Mouse (Mus musculus) T-helper 1 cell (primary cell): ENCODE results near the gene Myo16.

Experiments used
- in situ Hi-C: fragments of 300-600 bp; cut with MboI, MseI; formaldehyde crosslinking; loops from one replicate; pipeline ENCODE4 v1.15.1; 2025; ENCODE audit warnings: high pct_unique_total_duplicates

Gene Myo16

DNA sequence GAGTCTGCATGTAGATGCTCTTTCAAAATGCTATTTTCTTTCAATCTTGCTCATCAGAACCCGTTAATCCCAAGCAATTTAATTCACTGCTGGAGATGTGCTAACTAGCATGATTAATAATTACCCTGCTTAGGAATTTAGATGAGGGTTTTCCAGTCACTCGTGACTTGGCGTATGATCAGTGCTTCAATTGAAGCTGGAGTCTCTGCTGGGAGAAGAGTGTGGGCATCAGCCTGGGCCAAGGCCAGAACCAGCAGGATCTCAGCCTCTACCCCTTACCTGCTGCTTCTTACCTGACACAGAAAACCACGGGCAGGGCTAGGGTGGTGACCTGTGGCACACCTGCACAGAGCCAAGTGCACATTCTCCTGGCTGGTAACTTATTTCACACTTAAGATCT lies 257.8 kb downstream of the Myo16 start:
- in situ Hi-C loops = loop anchor here (5.0 to 10.0 kb wide), 2 partner anchors 364 to 773 kb away; no protein-coding TSS in a partner anchor

DNA sequence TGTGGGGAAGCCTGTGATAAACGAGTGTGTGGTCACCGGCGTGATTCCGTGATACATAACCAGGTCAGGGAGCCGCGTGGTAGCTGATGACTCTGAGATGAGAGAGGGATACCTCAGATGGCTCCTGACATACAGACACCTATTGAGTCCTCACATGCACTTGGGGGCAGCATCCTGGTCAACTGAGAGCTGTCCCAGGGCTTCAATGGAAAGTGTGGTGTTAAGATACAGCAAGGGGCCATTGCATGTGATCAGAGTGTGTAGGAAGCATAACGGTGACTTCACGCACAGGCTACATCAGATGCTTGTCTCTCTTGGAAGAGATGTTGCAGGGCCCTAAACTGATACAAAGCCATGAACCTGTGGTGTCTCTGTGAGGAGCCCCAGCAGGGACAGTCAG lies 260.2 kb downstream of the Myo16 start:
- in situ Hi-C loops = loop anchor here (5.0 to 10.0 kb wide), 2 partner anchors 367 to 771 kb away; no protein-coding TSS in a partner anchor

DNA sequence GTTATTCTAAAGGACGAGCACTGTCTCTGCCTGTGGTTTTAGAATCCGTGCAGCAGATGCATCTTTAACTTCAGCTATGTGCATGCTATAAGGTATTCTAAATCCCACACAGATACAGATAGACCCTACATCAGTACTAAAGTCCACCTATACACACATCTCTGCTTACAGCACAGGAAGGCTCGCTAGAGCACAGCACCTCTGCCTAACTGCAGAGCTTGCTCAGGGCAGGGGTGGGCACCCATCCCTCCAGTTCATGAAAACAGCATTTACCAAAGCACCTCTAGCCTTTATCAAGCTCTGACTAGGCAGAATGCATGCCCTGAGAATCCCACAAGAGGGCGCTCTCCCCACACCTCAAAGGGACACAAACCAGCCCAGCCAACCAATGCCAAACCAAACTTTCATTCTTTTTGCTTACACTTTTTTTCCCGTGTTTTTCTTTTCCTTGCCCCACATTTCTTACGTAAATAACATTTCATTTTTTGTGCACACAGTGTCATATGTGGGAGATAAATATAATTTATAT lies 261.0 kb downstream of the Myo16 start:
- in situ Hi-C loops = loop anchor here (5.0 to 10.0 kb wide), 2 partner anchors 367 to 770 kb away; no protein-coding TSS in a partner anchor

DNA sequence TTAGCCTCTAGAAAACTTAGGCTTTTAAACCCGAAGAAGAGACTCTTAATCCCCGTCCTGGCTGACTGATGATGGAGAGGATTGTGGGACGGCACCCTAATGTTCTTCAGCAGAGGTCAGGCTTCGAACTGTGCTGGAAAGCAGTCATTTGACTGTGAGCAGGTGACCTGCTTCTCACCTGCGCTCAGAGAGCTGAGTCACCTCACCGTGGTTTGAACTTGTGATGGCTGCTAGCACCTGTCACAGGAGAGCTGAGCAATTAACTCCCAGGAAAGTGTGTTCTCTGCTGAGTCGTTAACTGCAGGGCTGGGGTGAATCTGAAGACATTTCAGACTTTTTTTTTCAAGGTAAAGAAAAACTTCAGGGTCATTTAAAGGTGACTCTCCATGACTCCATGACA lies 261.6 kb downstream of the Myo16 start:
- in situ Hi-C loops = loop anchor here (10.0 kb wide), 1 partner anchor 770 kb away; no protein-coding TSS in a partner anchor

DNA sequence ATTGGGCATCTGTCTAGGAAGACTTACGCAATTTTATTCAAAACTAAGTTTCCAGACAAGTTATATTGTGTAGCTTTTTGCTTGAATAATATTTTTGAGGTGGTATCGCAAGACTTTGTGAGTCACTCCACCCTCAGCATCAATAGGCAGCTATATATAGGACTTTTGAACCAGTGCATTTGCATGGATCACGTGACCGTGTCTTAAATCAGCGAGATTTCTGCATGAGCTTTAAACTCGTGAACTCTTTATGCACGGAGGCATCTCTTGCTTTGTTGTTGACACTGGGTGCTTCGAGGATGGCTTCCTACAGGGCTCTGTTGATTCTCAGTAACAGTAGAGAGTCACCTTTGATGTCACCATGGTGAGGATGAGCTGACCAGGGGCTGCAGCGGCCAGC lies 262.2 kb downstream of the Myo16 start:
- in situ Hi-C loops = loop anchor here (10.0 kb wide), 1 partner anchor 769 kb away; no protein-coding TSS in a partner anchor

DNA sequence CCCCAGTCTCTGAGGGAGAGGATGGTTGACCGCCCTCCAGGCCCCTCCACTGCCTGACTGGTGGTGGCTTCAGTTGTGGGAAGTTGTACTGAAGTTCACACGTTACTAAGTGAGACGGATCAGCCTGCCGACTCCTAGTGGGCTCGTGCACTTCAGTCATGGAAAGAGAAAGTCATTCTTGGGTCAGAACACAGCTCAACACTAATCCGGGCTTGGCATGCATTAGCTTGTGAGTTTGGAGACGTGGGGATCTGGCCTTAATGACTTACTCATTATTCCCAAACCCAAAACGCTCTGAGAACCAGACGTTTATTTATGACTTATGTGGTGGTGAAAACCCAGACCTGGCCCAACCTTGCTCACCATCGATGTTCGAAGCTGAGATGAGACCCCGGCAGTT lies 263.1 kb downstream of the Myo16 start:
- in situ Hi-C loops = loop anchor here (10.0 kb wide), 1 partner anchor 768 kb away; no protein-coding TSS in a partner anchor

DNA sequence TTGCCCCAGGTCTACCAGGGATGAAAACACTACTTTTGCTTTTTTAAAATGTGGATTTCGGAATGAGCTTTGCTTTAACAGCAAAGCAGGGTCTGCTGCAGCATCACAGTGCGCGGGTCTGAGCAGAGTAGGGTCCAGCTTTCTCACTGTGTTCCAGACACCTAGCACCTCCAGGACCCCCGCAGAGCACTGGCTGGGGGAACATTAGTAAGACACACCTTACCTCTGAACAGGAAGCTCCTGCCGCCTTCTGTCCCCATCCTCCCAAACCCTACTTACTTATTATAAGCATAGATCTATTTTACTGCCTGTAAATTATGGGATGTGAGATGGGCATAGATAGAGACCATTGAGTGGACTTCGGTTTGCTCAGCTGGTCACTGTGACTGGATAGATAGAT lies 263.6 kb downstream of the Myo16 start:
- in situ Hi-C loops = loop anchor here (10.0 kb wide), 1 partner anchor 768 kb away; no protein-coding TSS in a partner anchor

DNA sequence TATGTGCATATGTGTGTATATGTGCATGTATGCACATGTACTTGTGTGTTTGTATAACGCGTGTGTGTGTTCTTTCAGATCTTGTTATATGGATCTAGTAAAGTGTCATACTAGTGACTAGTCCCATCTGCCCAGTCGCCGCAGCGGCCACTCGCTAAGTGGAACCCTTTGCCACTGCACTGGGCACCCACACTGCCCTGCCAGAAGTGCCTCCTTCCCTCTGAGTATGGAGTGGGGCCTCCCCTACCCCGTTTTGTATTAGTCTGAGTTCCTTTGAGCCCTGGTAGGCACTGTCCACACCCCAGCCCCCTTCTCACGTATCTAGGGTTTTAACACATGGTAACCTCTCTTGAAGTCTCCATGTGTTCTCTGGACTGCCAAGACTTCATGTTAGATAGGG lies 264.3 kb downstream of the Myo16 start:
- in situ Hi-C loops = loop anchor here (10.0 kb wide), 1 partner anchor 767 kb away; no protein-coding TSS in a partner anchor

DNA sequence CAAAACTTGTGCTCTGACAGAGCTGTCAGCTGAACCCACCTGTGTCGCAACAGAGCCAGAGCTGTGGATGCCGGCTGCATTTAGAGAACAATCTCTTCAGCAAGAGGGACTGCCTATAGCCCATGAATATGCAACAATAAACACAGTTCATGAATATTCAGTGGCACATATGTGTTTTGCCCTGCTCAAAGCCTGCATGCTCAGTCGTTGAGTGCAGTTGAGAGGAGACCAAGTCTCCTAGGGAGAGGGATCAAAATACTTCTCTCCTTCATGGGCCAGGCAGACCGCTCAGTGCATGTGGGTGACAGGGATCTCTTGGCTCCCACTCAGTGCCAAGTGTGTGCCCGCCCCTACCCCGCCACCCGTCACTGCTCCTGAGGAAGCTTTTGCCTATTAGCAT lies 265.3 kb downstream of the Myo16 start:
- in situ Hi-C loops = loop anchor here (10.0 kb wide), 1 partner anchor 766 kb away; no protein-coding TSS in a partner anchor

DNA sequence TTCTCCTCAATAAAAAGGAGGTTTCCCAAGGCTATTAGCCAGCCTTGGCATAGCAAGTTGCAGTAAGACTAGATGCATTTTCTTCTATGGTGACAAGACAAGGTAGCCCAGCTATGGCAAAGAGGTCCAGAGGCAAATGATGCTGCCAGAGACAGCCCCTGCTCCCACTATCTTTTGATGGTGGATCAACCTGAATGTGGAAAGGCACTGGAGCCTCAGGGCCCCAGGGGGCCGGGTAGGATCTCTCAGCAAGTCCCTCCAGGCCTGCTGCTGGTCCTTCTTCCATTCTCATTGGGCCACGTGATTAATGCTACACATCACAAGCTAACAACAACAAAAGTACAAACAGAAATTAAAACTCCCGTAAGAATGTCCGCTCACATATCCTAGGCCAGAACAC lies 266.0 kb downstream of the Myo16 start:
- in situ Hi-C loops = loop anchor here (10.0 kb wide), 1 partner anchor 765 kb away; no protein-coding TSS in a partner anchor

DNA sequence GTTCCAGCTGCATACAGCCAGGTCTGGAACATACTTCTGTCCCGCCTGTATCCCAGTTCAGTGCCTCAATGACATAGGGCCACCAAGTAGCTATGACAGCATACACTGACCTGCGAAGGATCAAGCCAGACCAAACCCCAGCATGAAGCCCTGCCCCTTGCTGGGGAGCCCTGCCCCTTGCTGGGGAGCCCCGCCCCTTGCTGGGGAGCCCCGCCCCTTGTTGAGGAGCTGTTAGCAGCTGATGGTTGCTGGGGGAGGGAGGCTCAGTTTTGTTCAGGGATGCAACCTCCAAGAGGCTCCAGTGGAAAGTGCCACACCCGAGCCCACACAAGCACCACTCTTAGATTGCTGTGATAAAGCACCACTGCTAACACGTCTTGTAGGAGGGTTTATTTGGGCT lies 266.8 kb downstream of the Myo16 start:
- in situ Hi-C loops = no loop called here

DNA sequence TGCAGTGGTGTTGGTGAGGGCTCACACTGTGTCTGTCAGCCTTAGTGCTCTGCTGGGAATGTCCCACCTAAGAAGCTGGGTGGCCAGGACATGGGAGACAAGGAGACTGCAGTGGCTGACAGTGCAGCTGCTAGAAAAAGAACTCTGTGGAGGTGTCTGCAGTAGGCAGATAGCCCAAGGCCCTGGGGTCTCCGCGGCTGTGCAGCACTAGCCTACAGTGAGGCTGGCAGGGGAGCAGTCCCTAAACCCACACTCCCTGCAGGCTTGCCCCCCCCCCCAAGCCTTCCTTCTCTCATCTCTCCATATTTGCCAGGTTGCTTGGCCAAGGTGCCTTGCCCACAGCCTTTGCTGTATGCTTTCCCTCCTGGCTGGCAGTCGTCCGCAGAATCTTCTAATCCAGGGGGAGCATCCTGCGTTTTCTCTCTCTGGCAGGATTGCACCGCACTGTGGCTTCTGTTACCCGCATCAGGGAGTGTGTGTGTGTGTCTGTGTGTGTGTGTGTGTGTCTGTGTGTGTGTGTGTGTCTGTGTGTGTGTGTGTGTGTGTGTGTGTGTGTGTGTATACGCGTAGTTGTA lies 267.9 kb downstream of the Myo16 start:
- in situ Hi-C loops = no loop called here

DNA sequence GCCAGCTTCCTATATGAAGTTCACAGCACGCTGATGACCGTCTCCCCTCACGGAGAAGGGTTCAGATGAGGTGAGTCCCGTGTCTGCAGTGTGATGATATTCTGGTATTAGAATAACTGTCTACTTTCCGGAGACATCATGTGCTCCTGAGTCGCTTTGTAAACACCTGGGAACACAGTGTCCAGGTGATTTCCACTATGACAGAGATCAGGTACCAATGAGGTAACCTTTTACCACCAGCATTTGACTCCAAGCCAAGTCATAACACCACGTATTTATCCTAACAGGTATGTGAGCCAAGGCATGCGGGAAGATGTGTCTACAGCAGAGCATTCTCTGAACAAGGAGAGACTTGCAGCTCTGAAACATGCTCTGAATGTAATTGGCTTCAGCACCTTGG lies 281.8 kb downstream of the Myo16 start:
- in situ Hi-C loops = no loop called here

DNA sequence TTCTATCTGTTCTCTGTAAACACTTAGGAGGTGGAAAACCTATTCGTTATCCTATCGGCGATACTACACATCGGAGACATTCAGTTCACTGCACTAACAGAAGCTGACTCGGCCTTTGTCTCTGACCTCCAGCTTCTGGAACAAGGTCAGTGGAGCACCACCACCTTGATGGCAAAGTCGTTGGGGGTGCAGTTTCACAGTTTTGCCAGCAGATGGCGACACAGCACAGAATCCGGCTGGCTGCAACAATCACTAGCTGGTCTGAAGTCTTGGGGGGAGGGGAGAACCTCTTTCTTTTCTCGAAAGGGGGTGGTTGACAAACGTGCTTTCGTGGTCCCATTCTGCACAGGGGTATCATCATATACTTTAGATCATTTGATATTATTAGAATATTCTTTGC lies 285.1 kb downstream of the Myo16 start:
- in situ Hi-C loops = no loop called here

DNA sequence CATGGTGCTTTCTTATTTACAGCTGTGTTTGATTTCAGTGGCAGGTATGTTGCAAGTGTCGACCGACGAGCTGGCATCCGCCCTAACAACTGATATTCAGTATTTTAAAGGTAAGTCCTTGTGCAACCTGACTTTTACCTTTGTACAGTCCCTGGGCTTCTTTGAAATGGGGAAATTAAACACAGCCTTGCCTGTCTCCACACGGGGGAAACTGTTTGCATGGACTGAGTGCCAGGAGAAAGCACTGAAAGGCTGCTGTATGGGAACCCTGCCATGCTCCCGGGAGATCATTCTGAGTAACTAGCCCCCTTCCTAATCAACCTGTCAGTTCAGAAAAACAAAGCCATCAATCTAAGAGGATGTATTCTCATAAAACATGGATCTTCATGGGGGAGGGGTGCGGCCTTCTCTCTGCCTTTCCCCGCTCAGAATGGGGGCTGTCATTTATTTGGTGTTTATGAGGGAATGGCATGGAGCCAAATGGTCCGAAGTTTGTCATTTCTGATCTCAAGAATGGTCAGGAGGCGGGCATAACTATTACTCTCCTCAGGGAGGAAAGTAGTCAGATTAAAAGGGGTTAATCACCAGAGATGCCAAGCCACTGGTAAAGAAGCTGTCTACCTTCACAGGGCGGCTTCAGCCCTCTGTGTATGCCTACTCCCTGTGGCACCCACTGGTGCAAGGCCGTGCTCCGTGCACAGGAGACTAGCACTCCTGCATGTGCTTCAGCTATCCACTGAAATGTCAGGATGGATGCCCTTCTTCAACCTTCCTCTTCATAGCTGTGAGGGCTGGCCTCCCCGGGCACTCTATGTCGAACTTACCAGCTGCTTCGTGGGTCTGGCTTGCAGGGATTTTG lies 286.1 kb downstream of the Myo16 start:
- in situ Hi-C loops = no loop called here

DNA sequence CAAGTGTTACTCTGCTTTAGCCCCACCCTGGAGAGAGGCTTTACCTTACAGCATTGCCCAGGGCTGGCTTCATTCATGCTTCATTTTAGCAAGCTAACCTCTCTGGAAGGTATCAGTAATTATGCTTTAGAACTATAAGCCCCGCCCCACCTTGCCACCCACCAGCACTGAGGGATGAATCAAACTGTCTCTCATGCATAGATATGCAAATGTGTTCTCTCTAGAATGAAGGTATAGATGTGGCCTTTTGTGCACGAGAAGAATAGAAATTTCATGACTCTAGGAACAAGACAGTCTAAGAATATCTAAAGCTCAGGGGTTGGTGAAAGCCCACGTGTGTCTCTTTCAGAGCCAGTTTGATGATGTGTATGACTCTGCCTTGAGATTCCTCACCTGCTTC lies 288.9 kb downstream of the Myo16 start:
- in situ Hi-C loops = no loop called here

DNA sequence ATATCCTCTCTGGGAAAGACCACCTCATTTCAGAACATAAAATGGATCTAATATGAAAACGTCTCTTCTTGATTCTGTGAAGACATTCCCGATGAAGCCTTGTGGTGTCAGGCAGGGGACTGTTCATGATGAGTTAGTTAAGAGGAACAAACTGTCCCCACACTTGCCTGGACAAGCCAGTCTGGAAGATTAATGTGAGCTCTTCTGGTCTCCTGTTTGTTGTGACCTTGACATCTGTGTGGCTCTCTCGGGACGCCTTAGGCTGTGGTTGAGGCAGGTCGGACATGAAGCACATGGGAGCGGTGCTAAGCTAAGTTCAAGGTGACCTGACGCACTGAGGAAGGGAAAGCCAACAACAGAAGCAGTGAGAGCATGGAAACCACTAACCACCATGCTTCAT lies 291.3 kb downstream of the Myo16 start:
- in situ Hi-C loops = no loop called here

DNA sequence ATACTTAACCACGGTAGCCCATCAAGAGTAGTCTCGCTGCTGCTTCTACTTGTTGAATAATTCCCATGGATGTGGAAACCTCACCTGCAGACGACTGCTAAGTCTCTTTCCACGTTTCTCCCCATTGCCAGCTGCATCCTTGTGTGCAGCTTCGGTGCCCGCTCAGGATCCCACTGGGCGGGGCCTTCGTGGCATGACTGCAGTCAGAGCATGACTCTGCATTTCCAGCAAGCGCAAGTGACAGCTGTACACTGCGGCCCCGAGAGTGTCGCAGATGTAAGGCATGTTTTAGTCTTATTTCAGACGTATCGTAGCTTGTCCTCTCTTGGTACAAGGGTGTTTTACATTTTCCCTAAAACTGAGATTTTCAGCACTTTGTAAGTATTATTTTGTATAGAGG lies 294.8 kb downstream of the Myo16 start:
- in situ Hi-C loops = no loop called here

DNA sequence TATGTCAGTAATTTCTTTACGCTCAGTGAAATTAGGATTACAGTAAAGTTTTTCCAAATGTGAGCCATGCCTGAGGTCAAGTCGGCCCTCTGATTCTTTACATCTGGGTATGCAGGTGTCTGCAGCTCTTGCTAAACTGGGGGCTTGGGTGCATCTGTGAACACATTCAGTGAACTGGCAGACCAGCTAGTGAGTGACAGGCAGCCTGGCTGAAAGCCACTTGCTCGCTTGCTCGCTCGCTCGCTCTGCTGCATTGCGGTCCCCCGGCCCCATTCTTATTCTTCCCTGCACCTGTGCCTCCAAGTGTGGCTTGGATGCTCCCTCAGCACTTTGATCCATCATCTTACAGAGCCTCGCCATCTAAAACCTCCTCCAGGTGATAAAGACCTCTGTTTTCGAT lies 299.3 kb downstream of the Myo16 start:
- in situ Hi-C loops = no loop called here

DNA sequence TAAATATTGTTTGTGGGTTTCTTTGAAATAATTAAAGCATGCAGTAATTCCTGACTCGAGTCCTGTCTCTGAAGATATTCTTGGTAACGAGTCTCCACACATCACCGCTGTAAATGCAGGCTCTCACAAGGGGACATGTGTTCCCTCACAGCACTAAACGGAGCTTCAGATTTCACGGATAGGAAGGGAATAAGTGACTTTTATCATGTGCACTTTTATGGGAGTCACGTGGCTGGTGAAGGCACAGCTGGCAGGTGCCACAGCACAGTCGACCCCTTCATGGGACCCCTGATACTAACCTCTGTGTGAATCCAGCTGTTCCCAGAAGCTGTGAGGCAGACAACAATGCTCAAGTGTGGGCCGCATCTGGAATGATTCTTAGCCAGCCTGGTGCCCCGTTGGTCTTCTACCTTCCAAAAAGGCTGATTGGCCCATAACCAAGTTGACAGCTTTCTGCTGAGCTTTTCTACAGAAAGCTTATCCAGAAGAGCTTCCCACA lies 304.5 kb downstream of the Myo16 start:
- in situ Hi-C loops = no loop called here

DNA sequence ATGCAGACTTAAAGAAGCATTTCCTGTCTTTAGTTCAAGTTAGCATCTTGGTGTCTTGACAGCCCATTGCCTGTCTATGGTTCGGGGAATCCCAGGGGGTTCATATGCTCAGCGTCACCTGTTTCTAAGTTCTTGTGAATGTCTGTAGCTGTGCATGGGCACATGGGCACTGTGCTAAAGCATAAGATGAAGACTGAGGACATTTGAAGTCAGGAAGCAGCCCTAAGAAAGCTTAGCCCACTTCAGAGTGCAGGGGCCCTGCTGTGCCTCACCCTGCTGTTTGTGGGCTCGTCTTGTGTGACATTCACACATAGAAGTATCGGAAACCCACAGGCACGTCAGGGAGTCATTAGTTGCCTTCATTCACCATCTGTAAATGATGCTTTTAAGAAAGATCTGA lies 308.6 kb downstream of the Myo16 start:
- in situ Hi-C loops = no loop called here

DNA sequence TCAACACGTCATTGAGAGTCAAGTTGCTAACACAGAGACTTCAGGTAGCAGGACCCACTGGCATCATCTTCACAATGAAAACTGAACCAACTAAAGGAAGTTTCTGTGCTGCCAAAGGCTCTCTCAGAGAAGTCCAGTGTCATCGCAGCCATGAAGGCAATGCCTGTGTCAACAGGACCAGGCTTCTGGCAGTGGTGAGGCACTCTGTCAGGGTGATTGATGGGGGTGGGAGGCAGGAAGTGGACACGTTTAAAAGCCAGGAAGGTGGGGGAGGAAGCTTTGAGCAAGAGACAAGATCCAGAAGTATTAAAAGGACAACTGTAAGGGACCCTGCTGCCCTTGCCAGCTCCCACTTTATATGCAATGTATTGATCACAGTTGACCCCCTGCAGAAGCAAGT lies 314.8 kb downstream of the Myo16 start:
- in situ Hi-C loops = no loop called here
